Mouse (Mus musculus): ENCODE measurements around the gene Dcaf15. TPM values are rescaled to one million over a fixed set of nuclear protein-coding genes. Genes with fewer than 3 reads are reported as not detected.

The Dcaf15 gene
- polyA plus RNA-seq, 1 experiment: 29.9 TPM

GRCm38 (mm10) chr8:84103601-84104000 is 967 bp downstream of the Dcaf15 start:
- no peaks in the 10 kb centered on the region for H3K4me1 ChIP-seq (ENCODE audit: control insufficient read depth, insufficient read depth, low read length)
- H3K4me3 ChIP-seq (ENCODE audit: insufficient read depth, low read length): peak overlapping the region; percentile 56
- no peak overlapping the region for H3K27ac ChIP-seq (ENCODE audit: insufficient read depth, low read length)
- no peak for TF ChIP-seq CTCF (IDR thresholded peaks at IDR 0.05; ENCODE audit: extremely low read depth, insufficient read depth, low read length)
- no peak for TF ChIP-seq POLR2A (IDR thresholded peaks at IDR 0.05; ENCODE audit: extremely low read depth, insufficient read depth, low read length)

GRCm38 (mm10) chr8:84101476-84102270 is 2.9 kb downstream of the Dcaf15 start:
- no peak overlapping the region for H3K4me3 ChIP-seq (ENCODE audit: insufficient read depth, low read length)
- H3K4me1 ChIP-seq (ENCODE audit: control insufficient read depth, insufficient read depth, low read length): no peaks in the 10 kb centered on the region
- TF ChIP-seq POLR2A (IDR thresholded peaks at IDR 0.05; ENCODE audit: extremely low read depth, insufficient read depth, low read length) (no peak), CTCF (IDR thresholded peaks at IDR 0.05; ENCODE audit: extremely low read depth, insufficient read depth, low read length) (no peak)
- no peak overlapping the region for H3K27ac ChIP-seq (ENCODE audit: insufficient read depth, low read length)

GRCm38 (mm10) chr8:84098376-84098775 is 6.2 kb downstream of the Dcaf15 start:
- H3K27ac ChIP-seq (ENCODE audit: insufficient read depth, low read length): no peak overlapping the region
- H3K4me3 ChIP-seq (ENCODE audit: insufficient read depth, low read length): no peak overlapping the region
- no peak for TF ChIP-seq CTCF (IDR thresholded peaks at IDR 0.05; ENCODE audit: extremely low read depth, insufficient read depth, low read length)
- no peak for TF ChIP-seq POLR2A (IDR thresholded peaks at IDR 0.05; ENCODE audit: extremely low read depth, insufficient read depth, low read length)

DNA sequence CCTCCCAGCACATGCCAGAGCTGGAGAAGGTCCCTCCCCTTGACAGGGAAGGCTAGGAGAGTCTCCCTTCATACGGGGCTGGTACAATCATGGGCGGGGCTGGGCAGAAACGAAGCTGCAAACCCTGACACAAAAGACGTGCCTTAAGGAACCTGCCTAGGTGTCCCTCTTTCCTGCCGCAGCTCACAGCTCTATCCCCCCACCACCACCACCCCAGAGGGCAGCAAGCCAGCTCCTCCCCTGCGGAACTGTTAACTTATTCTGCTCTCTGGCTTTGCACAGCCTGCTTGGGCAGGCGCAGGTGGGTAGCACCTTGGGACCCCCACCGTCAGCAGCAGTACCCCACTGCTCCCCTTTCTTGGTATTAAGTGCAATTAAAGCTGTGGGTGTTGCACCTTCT is 8.5 kb downstream of the Dcaf15 start:
- no peak for TF ChIP-seq CTCF (IDR thresholded peaks at IDR 0.05; ENCODE audit: extremely low read depth, insufficient read depth, low read length)
- no peak overlapping the region for H3K4me3 ChIP-seq (ENCODE audit: insufficient read depth, low read length)
- no peaks in the 10 kb centered on the region for H3K4me1 ChIP-seq (ENCODE audit: control insufficient read depth, insufficient read depth, low read length)
- no peak overlapping the region for H3K27ac ChIP-seq (ENCODE audit: insufficient read depth, low read length)

More at GRCm38 (mm10) chr8:84098376-84098775, 6.2 kb downstream of the Dcaf15 start:
- no peaks in the 10 kb centered on the region for H3K4me1 ChIP-seq (ENCODE audit: control insufficient read depth, insufficient read depth, low read length)

DNA sequence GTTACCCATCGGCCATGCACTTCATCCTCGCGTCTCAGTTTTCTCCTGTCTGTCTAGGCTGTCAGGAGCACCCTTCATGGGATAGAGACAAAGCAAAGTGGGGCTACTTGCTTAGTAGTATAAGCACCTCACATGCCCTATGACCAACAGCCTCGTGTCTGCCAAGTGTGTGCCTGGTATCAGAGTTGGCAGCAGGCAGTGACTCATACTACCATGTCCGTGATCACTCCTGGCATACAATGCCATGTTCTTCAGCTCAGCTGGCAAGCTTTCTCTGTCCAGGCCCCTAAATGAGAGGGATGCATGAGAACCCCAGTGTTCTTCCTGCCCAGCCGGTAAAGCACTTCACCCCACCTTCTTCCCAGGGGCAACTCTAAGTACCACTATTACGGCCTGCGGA is 14.0 kb downstream of the Dcaf15 start:
- no peak overlapping the region for H3K4me3 ChIP-seq (ENCODE audit: insufficient read depth, low read length)
- no peak for TF ChIP-seq CTCF (IDR thresholded peaks at IDR 0.05; ENCODE audit: extremely low read depth, insufficient read depth, low read length)
- TF ChIP-seq POLR2A (IDR thresholded peaks at IDR 0.05; ENCODE audit: extremely low read depth, insufficient read depth, low read length): no peak

GRCm38 (mm10) chr8:84089277-84089676 is 15.3 kb downstream of the Dcaf15 start:
- no peak for TF ChIP-seq CTCF (IDR thresholded peaks at IDR 0.05; ENCODE audit: extremely low read depth, insufficient read depth, low read length)
- no peak for TF ChIP-seq POLR2A (IDR thresholded peaks at IDR 0.05; ENCODE audit: extremely low read depth, insufficient read depth, low read length)
- no peaks in the 10 kb centered on the region for H3K4me1 ChIP-seq (ENCODE audit: control insufficient read depth, insufficient read depth, low read length)
- H3K27ac ChIP-seq (ENCODE audit: insufficient read depth, low read length): no peak overlapping the region
- H3K4me3 ChIP-seq (ENCODE audit: insufficient read depth, low read length): no peak overlapping the region

More for the DNA sequence above, 14.0 kb downstream of the Dcaf15 start:
- H3K4me1 ChIP-seq (ENCODE audit: control insufficient read depth, insufficient read depth, low read length): no peaks in the 10 kb centered on the region
- H3K27ac ChIP-seq (ENCODE audit: insufficient read depth, low read length): no peak overlapping the region

- no peaks in the 10 kb centered on the region for H3K4me1 ChIP-seq (ENCODE audit: control insufficient read depth, insufficient read depth, low read length)
- TF ChIP-seq CTCF (IDR thresholded peaks at IDR 0.05; ENCODE audit: extremely low read depth, insufficient read depth, low read length): no peak
- TF ChIP-seq POLR2A (IDR thresholded peaks at IDR 0.05; ENCODE audit: extremely low read depth, insufficient read depth, low read length): no peak
- no peak overlapping the region for H3K27ac ChIP-seq (ENCODE audit: insufficient read depth, low read length)
- H3K4me3 ChIP-seq (ENCODE audit: insufficient read depth, low read length): no peak overlapping the region
Measured at GRCm38 (mm10) chr8:84087821-84088220, 16.7 kb downstream of the Dcaf15 start.

- no peaks in the 10 kb centered on the region for H3K4me1 ChIP-seq (ENCODE audit: control insufficient read depth, insufficient read depth, low read length)
- no peak overlapping the region for H3K4me3 ChIP-seq (ENCODE audit: insufficient read depth, low read length)
- no peak overlapping the region for H3K27ac ChIP-seq (ENCODE audit: insufficient read depth, low read length)
- TF ChIP-seq POLR2A (IDR thresholded peaks at IDR 0.05; ENCODE audit: extremely low read depth, insufficient read depth, low read length) (no peak), CTCF (IDR thresholded peaks at IDR 0.05; ENCODE audit: extremely low read depth, insufficient read depth, low read length) (no peak)
Measured at GRCm38 (mm10) chr8:84087156-84087555, 17.4 kb downstream of the Dcaf15 start.

GRCm38 (mm10) chr8:84084341-84085115 is 20.0 kb downstream of the Dcaf15 start:
- no peak for TF ChIP-seq POLR2A (IDR thresholded peaks at IDR 0.05; ENCODE audit: extremely low read depth, insufficient read depth, low read length)
- no peak for TF ChIP-seq CTCF (IDR thresholded peaks at IDR 0.05; ENCODE audit: extremely low read depth, insufficient read depth, low read length)
- Histone ChIP-seq H3K4me1 (ENCODE audit: control insufficient read depth, insufficient read depth, low read length) (no peaks in the 10 kb centered on the region), H3K27ac (ENCODE audit: insufficient read depth, low read length) (no peak overlapping the region), H3K4me3 (ENCODE audit: insufficient read depth, low read length) (no peak overlapping the region)

- Histone ChIP-seq H3K27ac (ENCODE audit: insufficient read depth, low read length) (no peak overlapping the region), H3K4me1 (ENCODE audit: control insufficient read depth, insufficient read depth, low read length) (no peaks in the 10 kb centered on the region), H3K4me3 (ENCODE audit: insufficient read depth, low read length) (no peak overlapping the region)
- TF ChIP-seq POLR2A (IDR thresholded peaks at IDR 0.05; ENCODE audit: extremely low read depth, insufficient read depth, low read length) (no peak), CTCF (IDR thresholded peaks at IDR 0.05; ENCODE audit: extremely low read depth, insufficient read depth, low read length) (no peak)
Measured at GRCm38 (mm10) chr8:84083829-84084241, 20.7 kb downstream of the Dcaf15 start.
